Mouse (Mus musculus) megakaryocyte, embryonic 14.5 days (primary cell): ENCODE results near the gene Hdac7.

Experiments
- FLI1 ChIP-seq: IDR thresholded peaks from 2 replicates; pipeline ENCODE4 v1.6.1; 2012; ENCODE audit warnings: low read length, inconsistent platforms, mixed read lengths
- GATA1 ChIP-seq: IDR thresholded peaks from 3 replicates; pipeline ENCODE4 v1.6.1; 2012; ENCODE audit warnings: mixed read lengths, low read length, inconsistent platforms, borderline replicate concordance

DNA sequence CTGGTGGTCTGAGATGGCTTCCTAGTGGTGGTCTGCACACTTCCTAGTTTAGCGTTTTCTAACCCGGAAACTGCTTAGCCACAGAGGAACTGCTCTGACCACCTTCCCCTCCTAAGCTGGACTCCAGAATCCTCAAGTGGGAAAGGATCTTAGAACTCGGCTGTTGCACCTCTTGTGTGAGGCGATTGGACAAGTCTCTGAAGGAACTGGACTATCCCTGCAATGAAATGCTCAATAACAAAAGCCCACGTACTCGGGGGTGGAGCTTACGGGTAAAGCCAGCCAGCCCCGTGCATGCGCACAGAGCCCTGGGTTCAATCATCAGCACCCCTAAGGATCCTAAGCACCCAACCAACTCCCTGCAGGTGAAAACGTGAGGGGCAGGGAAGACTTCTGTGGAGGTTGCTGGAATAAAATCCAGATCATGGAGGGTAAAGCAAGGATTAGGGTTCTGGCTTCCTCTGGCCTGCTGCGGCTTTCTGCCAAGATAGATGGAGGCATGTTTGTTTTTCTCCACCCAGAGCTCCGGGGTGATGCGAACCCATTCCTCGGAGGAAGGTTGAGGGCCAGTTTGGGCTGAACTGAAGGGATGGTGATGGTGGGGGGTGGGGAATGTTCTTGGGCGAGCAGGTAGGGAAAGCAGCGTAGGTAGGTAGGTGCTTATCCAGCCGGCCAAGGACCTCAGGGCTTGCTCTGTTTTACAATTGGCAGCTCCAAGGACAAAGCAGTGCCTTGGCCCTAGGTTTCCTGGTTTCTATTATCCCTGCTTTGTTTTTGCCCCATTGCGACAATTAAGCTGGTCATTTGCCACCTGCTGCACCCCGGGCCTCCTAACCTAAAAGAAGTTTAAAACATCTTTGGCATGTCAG is 56.3 kb downstream of the Hdac7 start:
- no peak for TF ChIP-seq GATA1
- TF ChIP-seq FLI1, result no peak
